Mouse (Mus musculus): ENCODE measurements at regions not wholly inside any gene's neighbourhood (a gene's known extent, or its start where the extent isn't known, plus 50 kb on each side); places are given as distances from the start of the nearest gene placed in this dataset.

DNA sequence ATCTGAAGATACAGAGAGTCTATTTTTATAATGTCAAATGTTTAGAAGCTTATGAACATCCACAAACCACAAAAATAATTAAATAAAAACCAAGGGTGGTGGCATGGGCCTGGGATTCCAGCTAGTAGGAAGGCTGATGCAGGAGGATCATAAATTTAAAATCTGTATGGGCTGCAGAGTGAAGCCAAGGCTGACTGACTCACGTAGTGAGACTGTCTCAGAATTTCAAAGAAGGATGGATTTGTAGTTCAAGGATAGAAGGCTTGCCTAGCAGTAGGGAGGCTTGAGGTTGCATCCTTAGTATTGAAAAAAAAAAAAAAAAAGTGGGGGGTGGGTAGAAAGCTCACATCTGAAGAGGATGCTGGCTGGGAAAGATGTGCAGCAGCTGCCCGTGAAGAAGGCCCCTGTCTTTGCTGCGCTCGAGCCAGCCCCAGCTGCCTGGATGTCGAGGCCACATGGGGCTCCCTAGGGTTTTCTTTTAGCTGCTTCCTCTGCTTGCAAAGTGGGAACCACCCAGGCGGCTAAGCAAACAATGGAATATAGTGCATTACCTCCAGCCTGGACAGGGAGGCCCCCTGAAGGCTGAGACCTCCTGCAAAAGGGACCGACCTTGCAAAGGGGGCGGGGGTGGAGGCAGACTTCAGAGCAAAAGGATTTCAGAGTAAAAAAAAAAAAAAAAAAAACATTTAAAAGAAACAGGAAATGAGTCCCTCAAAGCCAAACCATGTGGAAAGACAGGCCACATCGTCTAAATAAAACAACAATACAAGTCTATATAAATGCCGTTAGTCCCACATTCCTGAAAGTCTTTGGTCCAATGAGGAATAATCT is 101.3 kb downstream of the Tmco5 start:
- DNase-seq (ENCODE audit: extremely low read depth, low read depth) = no peak

DNA sequence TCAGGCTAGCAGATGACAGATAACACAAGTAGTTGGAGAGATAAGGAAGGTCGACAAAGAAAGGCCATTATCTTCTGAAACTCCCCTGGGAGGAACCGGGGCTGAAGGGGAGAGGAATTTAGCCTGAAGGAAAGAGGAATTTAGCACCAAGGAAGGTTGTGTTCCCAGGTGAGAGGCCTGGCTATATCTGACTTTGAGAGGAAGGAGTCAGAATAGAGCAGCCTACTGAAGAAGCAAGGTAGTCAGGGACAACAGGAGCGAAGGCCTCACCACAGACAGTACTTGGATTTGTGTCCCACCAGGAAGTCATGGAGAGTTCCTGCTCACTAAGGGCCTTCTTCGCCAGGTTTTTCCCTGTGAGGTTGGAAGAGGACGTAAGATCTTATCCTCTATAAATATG is 102.2 kb downstream of the Tmco5 start:
- DNase-seq (ENCODE audit: extremely low read depth, low read depth) = no peak

DNA sequence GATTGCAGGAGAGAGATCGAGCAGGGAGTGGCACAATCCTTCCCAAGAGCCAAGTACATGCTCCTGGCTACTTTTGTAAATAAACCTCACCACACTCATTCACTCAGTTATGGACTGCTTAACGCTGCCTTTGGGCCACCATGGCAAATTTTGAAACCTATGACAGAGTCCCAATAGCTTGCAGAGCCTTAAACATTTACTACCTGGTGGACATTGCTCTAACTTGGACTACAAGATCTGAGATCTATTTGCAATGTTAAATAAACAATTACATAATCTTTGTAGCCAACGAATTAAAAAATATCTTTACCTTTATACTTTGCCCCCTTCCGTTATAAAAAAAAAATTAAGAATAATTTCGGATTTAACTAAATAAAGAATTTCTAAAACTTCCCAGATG is 104.9 kb downstream of the Tmco5 start:
- DNase-seq (ENCODE audit: extremely low read depth, low read depth) = no peak

DNA sequence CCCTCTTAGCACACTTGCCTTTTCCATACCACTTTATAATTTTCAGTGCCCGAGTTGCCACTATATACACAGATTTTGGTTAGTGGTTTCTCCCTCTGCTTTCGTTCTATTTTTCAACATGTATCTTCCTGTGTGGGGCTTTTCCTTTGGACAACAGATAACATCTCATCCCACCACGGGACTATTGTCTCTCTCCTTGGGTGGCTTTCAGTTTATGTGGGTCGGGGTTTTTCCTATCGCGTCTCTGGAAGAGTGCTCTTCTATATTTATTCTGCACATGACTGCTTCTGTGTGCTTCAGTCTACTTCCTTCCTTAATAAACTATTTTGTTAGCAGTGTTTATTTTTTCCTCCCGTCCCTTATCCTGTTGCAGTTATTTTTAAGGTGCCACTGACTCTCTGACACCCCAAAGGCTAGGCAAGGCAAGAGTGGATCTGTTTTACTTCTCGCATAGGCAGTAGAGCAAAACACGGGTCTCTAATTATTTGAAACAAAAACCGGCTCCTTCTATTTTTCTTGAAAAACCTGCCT is 105.4 kb downstream of the Tmco5 start:
- DNase-seq (ENCODE audit: extremely low read depth, low read depth) = no peak

DNA sequence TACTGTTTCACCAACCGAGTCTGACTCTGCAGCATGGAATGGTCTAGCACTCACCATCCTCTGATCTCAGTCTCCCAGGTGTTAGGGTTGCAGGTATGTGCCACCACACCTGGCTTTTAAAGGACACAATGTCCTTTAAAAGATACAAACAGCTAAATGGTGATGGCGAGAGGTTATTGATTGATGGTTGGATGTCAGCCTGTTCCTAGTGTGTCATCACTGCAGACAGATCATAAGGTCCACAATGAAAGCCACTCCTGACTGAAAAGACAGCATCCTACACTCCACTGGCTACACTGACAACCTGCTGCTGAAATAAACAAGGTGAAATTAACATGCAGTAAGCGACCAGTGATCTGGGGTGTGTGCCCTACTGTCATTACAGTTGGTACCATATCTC is 106.1 kb downstream of the Tmco5 start:
- no peak for DNase-seq (ENCODE audit: extremely low read depth, low read depth)

DNA sequence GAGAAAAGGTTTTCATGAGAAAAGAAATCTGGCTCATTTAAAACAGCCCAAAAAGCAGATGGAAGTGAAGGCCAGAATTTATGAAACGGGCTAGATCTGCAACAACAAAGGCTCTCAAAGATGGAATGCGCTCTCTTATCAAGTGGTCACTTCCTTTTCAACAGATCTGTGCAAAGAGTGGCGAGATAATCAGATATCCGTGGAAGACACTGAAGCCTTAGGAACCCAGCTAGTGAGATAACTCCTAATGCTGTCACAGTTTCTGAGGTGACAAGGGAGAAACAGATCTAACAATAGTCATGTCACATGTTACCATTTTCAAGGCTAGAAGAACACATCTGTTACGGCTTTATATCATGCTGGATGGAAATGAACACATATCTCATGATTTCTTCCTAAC is 107.1 kb downstream of the Tmco5 start:
- DNase-seq (ENCODE audit: extremely low read depth, low read depth) = no peak

DNA sequence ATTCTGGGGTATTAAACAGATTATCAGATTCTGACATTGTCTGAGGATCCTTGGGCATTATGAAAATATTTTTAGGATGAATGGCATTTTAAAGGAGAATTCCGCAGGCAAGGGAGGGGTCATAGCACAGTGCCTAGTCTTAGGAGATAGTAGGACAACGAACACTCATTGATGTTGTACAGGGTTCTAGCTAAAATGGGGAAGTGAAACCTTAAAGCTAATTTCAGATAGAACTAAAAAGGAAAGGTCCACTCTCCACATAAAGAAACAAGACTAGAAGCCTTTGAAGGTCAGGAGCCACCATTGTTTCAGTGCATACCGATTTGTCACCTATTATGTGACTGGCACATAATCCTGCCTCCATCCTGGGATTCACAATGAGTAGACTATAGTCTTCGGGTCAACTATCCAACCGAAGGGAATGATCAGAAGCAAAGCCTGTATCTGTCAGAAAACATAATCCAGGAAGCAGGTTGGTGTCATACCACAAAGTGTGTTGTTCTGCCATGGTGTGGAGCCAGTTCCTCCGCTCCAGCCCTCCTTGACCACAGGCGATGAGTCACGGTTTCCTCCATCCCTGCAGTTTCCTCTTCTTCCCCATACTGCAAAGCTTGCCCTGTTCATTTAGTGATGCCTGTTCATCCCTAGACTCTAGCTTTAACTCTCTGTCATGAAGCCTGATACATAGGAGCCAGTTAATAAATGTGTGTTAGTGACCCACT is 110.6 kb downstream of the Tmco5 start:
- DNase-seq (ENCODE audit: extremely low read depth, low read depth) = peak; percentile 63

DNA sequence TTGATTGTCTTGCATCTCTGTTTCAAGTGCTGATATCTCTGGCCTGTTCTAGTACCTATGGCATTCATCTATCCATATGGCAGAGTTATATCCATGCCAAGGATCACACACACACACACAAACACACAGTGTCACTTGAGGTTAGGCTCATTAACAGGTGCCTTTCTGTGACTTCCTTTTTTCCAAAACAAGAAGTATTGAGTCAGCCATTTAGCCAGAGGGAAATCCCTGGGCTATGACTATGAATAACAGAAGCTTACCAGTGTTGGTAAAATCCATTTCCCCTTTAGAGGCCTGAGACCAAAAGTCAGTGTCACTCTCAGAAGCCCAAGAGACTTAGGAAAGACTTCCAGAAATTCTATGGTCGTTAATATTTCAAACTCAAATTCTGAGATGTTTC is 111.6 kb downstream of the Tmco5 start:
- peak; percentile 58 for DNase-seq (ENCODE audit: extremely low read depth, low read depth)

DNA sequence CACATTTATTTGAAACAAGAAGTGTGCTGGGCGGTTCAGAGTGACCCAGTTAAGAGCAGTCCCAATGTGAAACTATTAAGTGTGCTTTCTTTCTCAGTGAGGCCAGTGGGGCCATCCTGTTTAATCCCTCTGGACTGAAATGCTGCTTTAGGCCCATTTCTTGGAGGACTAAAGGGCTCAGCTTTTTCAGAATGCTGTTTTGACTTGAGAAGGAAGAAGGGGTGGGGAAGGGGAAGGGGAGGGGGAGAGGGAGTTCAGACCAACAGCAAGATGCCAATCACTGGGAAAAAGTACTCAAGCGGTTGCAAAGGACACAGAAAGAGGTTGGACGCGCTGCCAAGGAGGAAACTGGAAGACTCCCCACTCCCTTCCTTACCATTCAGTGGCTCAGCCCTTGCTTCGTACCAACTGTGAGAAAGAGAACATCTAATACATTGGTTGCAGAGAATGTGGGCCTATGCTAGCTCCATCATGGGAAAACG is 113.1 kb downstream of the Tmco5 start:
- DNase-seq (ENCODE audit: extremely low read depth, low read depth) = no peak

DNA sequence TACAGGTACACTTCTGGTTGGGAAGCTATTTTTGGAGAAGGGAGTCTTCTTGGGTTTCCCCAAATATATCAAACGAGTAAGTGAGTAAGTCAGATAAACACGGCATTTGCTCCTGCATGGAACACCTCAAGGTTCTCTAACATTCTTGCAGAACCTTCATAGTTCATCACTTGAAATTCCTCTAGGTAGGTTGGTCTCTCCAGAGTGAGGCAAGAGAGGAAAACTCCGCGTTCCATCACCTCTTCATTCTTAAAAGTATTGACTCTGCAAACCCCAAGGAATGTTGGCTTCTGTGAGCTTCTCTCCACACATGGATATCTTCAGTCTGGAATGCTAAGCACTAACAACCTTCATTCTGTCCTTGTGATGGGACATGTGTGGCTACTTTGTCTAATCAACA is 115.2 kb downstream of the Tmco5 start:
- DNase-seq (ENCODE audit: extremely low read depth, low read depth) = no peak

DNA sequence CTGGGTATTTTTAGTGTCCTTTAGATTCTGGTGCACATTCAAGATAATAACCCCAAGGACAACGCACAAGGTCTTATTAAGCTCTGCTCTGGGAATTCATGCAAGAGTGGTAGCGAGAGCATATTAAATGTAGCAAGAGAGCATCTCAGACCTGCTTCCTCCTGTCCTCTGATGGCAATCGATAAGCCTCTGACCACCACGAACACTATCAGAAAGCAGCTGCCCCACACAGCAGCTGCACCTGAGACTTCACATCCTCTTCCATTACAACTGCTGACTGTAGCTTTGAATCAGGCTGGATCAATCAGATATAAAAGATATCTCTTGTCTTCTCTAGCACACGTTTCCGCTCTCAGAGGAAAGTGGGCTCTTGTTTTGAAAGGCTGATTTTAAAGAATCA is 117.8 kb downstream of the Tmco5 start:
- DNase-seq (ENCODE audit: extremely low read depth, low read depth) = no peak

DNA sequence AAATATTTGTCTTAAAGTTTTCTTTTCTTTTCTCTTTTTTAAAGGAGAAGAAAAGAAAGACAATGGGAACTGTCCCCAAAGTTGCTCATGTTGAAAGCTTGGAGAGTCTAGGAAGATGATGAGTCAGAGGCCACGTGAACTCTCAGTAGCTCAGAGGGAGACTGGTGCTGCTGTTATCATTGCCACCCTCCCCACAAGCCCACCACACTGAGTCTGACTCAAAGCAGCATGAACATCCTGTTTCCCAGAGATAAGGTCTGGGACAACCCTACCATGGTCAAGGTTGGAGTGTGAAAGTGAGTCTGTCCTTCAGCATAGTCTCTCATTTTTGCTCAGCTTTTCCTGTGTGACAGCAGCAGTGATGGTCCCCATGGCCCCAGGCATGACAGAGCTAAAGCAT is 120.3 kb downstream of the Tmco5 start:
- DNase-seq (ENCODE audit: extremely low read depth, low read depth) = peak; percentile 87

DNA sequence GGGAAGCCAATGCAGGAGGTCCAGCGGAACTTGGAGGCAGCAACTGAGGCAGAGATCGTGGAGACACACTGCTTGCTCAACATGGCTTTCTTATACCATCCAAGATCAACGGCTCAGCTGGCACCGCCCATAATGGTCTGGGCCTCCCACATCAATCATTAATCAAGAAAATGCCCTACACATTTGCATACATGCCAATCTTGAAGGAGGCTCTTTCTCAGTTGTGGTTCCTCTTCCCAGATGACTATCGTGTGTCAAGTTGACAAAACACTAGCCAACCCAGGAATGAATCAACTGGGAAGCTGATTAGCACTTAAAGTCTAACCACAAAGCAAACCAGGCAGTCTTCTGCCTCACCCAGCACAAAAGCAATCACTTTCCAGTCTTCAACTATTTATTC is 121.1 kb downstream of the Tmco5 start:
- DNase-seq (ENCODE audit: extremely low read depth, low read depth) = no peak

DNA sequence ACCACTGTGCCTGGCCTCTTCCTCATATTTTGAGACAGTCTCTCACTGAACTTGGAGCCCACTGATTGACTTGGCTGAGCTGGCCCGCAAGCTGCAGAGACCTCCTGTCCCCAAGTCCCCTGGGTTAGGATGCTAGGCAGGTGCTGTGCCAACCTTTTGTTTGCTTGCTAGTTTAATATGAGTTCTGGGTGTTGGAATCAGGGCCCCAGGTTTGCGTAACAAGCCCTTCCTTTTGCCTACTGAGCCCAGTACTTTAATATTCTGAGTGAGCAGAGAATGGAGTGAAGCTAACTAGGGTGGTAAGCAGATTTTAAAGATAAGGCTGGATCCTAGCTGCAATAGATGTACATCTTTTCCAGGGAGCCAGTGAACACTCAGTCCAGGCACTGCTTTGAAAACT is 117.2 kb upstream of the Spred1 start:
- DNase-seq (ENCODE audit: extremely low read depth, low read depth) = no peak

DNA sequence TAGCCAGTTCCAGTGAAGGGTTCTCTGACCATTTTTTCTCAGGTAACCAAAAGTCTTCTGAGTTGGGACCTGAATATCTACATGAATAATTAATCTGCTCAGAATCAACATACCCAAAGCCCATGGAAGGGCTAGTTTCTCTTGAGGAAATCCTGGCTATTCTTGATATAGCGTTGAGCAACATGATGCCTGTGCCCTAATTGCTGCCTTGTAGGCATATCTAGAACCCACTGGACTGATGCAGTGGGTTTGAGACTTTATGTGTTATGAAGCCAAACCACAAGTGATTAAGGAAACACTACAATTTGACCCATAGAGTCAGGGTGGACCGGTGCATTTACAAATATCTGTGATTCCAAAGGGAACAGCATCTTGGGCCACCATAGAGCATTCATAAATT is 114.3 kb upstream of the Spred1 start:
- DNase-seq (ENCODE audit: extremely low read depth, low read depth) = no peak

DNA sequence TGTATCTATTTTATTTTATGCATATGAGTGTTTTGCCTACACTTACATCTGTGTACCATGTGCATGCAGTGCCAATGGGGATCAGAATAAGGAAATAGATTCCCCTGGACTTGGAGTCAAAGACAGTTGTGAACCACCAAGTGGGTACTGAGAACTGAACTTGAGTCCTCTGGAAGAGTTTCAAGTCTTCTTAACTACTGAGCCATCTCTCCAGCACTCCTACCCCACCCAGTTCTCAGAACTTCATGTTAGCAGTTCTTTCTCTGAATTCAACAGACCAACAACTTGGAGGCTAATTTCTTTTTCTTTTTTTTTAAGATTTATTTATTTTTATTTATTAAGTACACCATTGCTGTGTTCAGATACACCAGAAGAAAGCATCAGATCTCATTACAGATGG is 112.3 kb upstream of the Spred1 start:
- DNase-seq (ENCODE audit: extremely low read depth, low read depth) = no peak

DNA sequence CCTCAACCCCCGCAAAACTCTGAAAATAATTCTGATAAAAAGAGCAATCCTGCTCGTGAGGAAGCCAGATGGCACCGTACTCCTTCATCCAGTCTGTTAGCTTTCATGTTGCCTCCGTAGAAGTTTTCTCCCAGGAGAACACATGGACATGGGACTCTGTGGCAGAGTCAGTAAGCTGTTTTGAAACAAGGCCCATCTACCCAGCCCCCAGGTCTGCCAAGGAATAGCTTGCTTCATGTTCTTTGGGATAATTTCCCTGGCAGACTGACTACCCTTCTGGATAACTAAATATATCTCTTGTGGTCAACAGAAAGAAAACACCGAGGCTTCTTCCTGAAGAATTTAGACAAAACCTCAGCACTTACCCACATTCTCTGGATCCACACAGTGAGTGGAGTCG is 111.2 kb upstream of the Spred1 start:
- no peak for DNase-seq (ENCODE audit: extremely low read depth, low read depth)

DNA sequence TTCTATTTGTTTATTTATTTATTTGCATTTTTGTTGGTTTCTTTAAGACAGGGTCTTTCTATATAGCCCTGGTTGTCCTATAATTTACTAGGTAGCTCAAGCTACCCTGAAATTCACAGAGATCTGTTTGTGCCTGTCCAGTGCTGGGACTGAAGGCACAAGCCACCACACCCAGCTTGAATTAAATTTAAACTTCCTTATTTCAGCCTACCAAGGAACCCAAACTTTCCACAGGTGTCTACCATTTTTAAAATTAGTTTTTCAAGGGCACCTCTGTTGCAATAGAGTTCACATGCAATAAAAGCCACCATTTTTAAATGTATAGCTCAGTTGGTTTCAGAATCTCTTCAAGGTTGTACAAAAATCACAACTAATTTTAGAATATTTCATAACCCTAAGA is 110.2 kb upstream of the Spred1 start:
- no peak for DNase-seq (ENCODE audit: extremely low read depth, low read depth)

DNA sequence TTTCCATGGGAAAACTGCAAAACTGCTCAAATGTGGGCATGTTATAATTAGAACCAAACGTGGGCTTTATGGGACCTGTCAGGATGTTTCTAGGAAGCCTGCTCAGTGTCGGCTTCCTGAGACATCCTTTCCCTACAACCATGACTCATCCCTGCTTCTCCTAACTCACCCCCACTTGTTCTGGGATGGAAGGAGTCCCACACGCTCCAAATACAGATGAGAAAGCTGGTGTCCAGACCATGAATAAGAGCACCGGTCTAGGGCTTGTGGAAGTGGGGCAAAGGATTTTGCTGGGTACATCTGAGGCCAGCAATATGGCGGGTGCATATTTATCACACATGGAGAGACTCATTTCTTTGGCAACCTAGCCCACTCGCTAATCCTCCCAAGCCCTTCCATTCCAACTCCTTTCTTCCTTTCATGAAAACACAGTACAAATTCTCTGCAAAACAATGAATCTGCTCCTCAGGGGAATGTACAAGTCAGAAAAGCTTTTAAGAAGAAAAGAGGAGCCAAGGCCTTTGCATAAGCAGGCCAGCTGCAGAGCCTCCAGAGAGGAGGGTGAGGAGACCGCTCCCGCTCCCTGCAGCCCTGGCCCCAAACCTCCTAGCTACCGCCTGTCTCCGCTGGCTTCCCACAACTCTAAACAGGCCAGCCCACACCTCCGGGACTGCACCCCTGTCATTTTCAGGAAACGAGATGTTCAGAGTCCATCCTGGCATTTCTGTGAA is 103.1 kb upstream of the Spred1 start:
- DNase-seq (ENCODE audit: extremely low read depth, low read depth) = no peak

DNA sequence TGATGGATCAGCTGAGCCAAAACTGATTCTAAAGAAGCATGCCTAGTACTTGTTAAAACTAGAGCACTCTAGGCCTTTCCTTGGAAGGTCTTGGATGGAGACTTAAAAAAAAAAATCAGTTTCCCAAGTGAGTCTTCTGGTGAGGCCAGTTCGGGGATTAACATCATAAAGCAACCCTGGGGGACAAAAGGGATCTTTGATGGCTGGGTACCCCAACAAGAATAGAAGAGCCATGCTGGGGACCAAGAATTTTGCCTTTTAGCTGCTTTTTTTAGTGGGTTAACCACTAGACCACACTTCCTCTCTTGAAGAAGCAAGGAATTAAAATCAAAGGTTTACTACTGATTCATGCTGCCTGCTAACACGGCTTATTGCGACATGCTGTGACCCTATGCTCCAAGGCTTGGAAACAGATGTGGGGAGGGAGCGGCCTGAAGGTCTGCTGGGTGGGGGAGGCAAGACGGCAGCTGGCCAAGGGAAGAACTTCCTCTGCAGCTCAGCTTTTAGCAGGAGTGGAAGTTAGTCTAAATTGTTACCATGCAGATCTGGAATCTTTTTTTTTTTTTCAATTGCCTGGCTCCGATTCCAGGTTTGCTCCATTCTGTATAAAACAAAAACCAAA is 102.1 kb upstream of the Spred1 start:
- no peak for DNase-seq (ENCODE audit: extremely low read depth, low read depth)

DNA sequence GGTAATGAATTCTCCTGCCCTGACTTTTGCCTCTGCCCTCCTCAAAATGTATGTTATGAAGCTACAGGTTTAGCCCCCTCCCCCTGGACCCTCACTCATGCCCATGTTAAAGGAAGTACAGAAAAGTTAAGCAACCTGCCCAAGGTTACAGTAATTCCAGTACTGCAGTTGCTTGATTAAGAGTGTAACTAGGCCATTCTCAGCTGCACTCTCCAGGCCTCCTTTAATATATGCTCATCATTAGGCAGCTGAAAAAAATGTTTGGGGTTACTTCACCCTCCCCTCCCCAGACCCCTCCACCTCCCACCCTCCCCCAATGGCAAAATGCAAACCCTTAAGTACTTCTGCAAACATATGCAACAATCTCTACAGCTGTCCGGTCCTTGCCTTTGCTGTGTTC is 101.6 kb upstream of the Spred1 start:
- no peak for DNase-seq (ENCODE audit: extremely low read depth, low read depth)

DNA sequence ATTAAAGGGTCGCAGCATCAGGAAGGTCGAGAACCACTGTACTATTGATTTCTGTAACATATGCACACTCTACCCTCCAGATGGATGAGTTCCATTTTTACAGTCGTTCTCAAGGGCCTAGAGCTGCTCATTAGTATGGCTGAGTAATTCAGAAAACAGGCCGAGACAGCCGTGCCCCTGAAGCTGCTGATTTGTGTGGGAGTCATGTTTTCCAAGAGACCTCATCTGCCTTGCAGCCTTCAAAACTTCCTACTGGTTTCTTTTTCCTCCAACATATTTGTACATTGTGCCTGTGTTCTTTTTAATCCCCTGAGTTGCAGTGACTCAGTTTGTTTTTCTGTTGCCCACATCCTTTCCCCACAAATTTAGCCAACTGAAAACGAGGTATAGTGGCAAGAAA is 99.4 kb upstream of the Spred1 start:
- DNase-seq (ENCODE audit: extremely low read depth, low read depth) = no peak
